Mouse (Mus musculus) intestine, postnatal 0 days (tissue): ENCODE data around the gene Rpl41. TPM values are rescaled to one million over a fixed set of nuclear protein-coding genes. Genes with fewer than 3 reads are reported as not detected.
"Not testable (repeated sequence)": the region's sequence is repeated elsewhere in the genome, so short reads cannot be mapped to it uniquely, and the experiment has no call there.

Experiments used
- ATAC-seq: fragments of 200-750 bp; cut with Nextera tagmentation; 2 replicates; pipeline ENCODE4 v1.8.0; 2017; ENCODE audit warnings: mild to moderate bottlenecking, moderate TSS enrichment, moderate library complexity
- H3K27ac ChIP-seq: fragments of 300-500 bp; sonication (generic); 2 replicates; pipeline ENCODE4 v1.5.1; 2014; ENCODE audit warnings: mild to moderate bottlenecking, low read depth, low read length, moderate library complexity
- H3K27me3 ChIP-seq: fragments of 300-500 bp; sonication (generic); replicated peaks from 2 replicates; pipeline ENCODE4 v1.6.1; 2014; ENCODE audit warnings: low read length, mixed read lengths; ENCODE audit not compliant: control insufficient read depth, insufficient read depth
- H3K36me3 ChIP-seq: fragments of 300-500 bp; sonication (generic); 2 replicates; pipeline ENCODE4 v1.6.1; 2014; ENCODE audit warnings: mild to moderate bottlenecking, moderate library complexity; ENCODE audit not compliant: control insufficient read depth, insufficient read depth
- H3K4me1 ChIP-seq: fragments of 300-500 bp; sonication (generic); replicated peaks from 2 replicates; pipeline ENCODE4 v1.6.1; 2014; ENCODE audit warnings: antibody characterized with exemption, low read length, mixed read lengths; ENCODE audit not compliant: control insufficient read depth, insufficient read depth
- H3K4me2 ChIP-seq: fragments of 300-500 bp; sonication (generic); replicated peaks from 2 replicates; pipeline ENCODE4 v1.6.1; 2014; ENCODE audit warnings: low read depth, mild to moderate bottlenecking, moderate library complexity
- H3K4me3 ChIP-seq: fragments of 300-500 bp; sonication (generic); 2 replicates; pipeline ENCODE4 v1.5.1; 2014; ENCODE audit warnings: low read depth, low read length
- H3K9ac ChIP-seq: fragments of 300-500 bp; sonication (generic); 2 replicates; pipeline ENCODE4 v1.6.1; 2014; ENCODE audit warnings: mild to moderate bottlenecking, low read depth, low read length
- H3K9me3 ChIP-seq: fragments of 300-500 bp; sonication (generic); 2 replicates; pipeline ENCODE4 v1.6.1; 2016; ENCODE audit warnings: mixed run types; ENCODE audit not compliant: control insufficient read depth
- CTCF ChIP-seq: sonication (generic); IDR thresholded peaks from 2 replicates; pipeline ENCODE4 v1.5.1; 2016; ENCODE audit warnings: low read depth, mild to moderate bottlenecking, control low read depth, antibody characterized with exemption, moderate library complexity
- WGBS: fragments of 180-500 bp; shearing (Covaris S2); extraction: QIAGEN DNeasy Blood & Tissue Kit; methylation state at CpG from one replicate; pipeline ENCODE4 v1.1.7; 2014; 5-methylcytosine and 5-hydroxymethylcytosine counted together
- polyA plus RNA-seq: library from polyadenylated mRNA; unstranded; fragments of >200 nt; fragmentation: Nextera tagmentation; extraction: Ambion mirVana; gene quantifications from 2 replicates; pipeline ENCODE4 v1.2.1, GENCODE M21; 2015

Rpl41 gene
- polyA plus RNA-seq, 1 experiment from 2014 or later, result 2,428 TPM

DNA sequence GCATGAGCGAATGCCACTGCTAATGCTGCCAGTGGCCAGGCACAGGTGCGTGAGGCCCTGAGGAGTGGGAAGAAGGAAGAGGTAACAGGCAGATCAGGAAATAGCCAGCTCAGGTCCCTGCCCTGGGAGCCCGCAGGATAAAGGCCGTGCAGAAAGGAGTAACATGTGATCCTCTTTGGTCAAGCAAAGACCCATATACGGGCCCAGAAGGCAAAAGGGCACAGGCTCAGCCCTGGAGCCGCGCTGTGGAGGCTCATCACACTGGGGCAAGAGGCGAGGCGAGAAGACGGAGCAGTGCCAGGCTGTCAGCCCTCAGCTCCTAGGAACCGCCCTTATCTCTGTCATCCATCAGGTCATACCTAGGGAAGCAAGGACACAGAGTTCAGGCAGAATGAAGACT, 38.8 kb downstream of the Rpl41 start:
- Histone ChIP-seq H3K36me3 (peaks cover 36% of the 10 kb centered on the region), H3K9me3 (no peaks in the 10 kb centered on the region), H3K27me3 (no peaks in the 10 kb centered on the region), H3K4me1 (no peaks in the 10 kb centered on the region), H3K4me2 (no peak overlapping the region), H3K9ac (no peak overlapping the region), H3K4me3 (no peak overlapping the region), H3K27ac (0 out of 2 replicates have a peak overlapping the region, but pooled peaks have one; percentile 8)
- WGBS, result 80% methylated on average over 11 of the region's 11 CpGs
- TF ChIP-seq CTCF, result no peak
- no peak for ATAC-seq

DNA sequence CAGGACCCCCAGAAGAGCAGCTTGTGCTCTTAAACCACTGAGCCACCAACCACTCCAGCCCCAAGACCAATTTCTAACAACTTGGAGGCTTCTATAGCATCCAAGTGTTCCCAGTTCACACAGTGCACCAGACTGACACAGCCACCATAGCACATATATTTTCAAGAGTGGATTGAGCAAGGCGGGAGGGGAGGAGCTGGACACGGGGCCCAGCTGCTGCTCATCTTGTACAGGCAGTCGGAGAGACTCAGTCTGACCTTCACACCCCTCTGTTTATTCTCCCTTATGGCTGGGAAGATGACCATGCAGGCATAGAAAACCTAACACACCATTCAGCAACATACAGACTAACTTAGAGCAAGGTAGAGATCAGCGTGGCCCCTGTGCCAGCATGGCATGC, 39.3 kb downstream of the Rpl41 start:
- no peak for TF ChIP-seq CTCF
- H3K4me1 ChIP-seq, result no peaks in the 10 kb centered on the region; the same call in 1 of the 2 replicates
- no peak overlapping the region for H3K4me2 ChIP-seq
- no peak overlapping the region for H3K9ac ChIP-seq
- H3K36me3 ChIP-seq, result peaks cover 36% of the 10 kb centered on the region
- H3K4me3 ChIP-seq, result no peak overlapping the region
- H3K9me3 ChIP-seq, result no peaks in the 10 kb centered on the region
- no peak for ATAC-seq
- WGBS, result 62% methylated on average over 4 of the region's 4 CpGs
- H3K27me3 ChIP-seq, result no peaks in the 10 kb centered on the region
- H3K27ac ChIP-seq, result peak overlapping the region; percentile 8; the same call in 1 of the 2 replicates

DNA sequence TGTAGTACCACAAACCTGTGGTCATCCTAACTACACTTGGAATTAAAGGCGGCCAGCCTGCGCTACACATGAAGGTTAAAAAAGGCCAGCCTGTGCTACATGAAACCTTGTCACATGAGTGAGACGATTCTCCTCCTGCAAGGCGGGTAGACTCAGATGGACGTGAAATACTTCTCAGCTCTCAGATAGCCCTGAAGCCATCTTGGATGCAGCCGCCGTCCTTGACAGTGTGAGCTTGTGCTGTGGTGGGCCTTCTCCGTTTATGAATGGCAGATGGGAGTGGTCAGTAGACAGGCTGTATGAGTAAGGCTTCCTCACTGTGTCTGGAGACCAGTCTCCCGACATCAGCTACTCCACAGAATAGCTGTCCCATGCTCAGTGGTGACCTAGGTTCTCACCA, 39.9 kb downstream of the Rpl41 start:
- Histone ChIP-seq H3K4me3 (no peak overlapping the region), H3K27ac (no peak overlapping the region), H3K9ac (no peak overlapping the region), H3K4me2 (no peak overlapping the region), H3K4me1 (no peaks in the 10 kb centered on the region; the same call in 1 of the 2 replicates), H3K27me3 (no peaks in the 10 kb centered on the region), H3K36me3 (peaks cover 36% of the 10 kb centered on the region), H3K9me3 (no peaks in the 10 kb centered on the region)
- ATAC-seq, result no peak
- WGBS, result 87% methylated on average over 9 of the region's 9 CpGs
- TF ChIP-seq CTCF, result no peak

DNA sequence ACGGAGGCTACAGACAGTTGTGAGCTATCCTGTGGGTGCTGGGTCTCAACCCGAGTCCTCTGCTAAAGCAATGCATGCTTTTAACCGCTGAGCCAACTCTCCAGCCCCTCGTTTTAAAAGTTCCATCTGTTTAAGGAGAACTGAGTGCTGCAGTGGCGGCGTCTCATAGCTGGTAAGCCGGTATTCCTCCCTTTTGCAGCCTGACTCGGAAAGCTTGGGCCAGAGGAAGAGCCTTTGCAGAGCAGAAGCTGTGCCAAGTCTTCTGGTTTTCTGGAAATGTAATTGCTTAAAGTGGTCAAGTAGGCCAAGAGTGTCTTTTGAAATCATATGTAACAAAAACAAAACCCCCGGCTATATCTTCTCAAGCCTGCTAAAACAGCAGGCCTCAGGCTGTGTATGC, 40.8 kb downstream of the Rpl41 start:
- no peaks in the 10 kb centered on the region for H3K9me3 ChIP-seq
- ATAC-seq, result no peak
- H3K27me3 ChIP-seq, result no peaks in the 10 kb centered on the region
- H3K4me3 ChIP-seq, result no peak overlapping the region
- no peak for TF ChIP-seq CTCF
- WGBS, result 66% methylated on average over 9 of the region's 9 CpGs
- no peaks in the 10 kb centered on the region; the same call in 1 of the 2 replicates for H3K4me1 ChIP-seq
- no peak overlapping the region for H3K9ac ChIP-seq
- H3K4me2 ChIP-seq, result no peak overlapping the region
- peaks cover 29% of the 10 kb centered on the region for H3K36me3 ChIP-seq
- H3K27ac ChIP-seq, result no peak overlapping the region

DNA sequence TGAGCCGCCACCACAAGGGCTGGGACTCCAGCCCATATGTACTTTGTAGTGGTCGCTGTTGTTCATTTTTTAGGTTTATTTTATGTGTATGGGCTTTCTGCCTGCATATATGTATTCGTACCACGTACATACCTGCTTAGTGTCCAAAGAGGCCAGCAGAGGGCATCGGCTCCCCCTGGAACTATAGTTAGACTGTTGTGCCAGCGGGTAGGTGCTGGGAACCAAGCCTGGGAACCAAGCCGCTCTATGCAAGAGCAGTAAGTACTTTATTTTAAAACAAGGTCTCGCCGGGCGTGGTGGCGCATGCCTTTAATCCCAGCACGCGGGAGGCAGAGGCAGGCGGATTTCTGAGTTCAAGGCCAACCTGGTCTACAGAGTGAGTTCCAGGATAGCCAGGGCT, 43.1 kb downstream of the Rpl41 start:
- no peaks in the 10 kb centered on the region for H3K27me3 ChIP-seq
- H3K4me3 ChIP-seq, result no peak overlapping the region
- ATAC-seq, result no peak
- H3K9ac ChIP-seq, result no peak overlapping the region
- H3K4me2 ChIP-seq, result no peak overlapping the region
- H3K4me1 ChIP-seq, result no peaks in the 10 kb centered on the region; the same call in 1 of the 2 replicates
- 98% methylated on average over 14 of the region's 14 CpGs for WGBS
- H3K36me3 ChIP-seq, result 0 out of 2 replicates have a peak, but pooled peaks cover 8% of the 10 kb centered on the region
- TF ChIP-seq CTCF, result peak; percentile 37
- H3K9me3 ChIP-seq, result no peaks in the 10 kb centered on the region
- no peak overlapping the region for H3K27ac ChIP-seq

DNA sequence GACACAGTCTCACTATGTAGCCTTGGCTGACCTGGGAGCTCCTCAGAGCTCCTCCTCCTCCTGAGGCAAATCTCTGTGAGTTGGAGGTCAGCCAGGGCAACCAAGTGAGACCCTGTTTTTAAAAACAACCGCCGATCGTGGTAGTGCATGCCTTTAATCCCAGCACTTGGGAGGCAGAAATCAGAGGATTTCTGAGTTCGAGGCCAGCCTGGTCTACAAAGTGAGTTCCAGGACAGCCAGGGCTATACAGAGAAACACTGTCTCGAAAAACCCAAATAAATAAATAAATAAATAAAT, 43.8 kb downstream of the Rpl41 start:
- H3K4me1 ChIP-seq, H3K27ac ChIP-seq, H3K36me3 ChIP-seq, H3K9ac ChIP-seq, ATAC-seq, H3K27me3 ChIP-seq, H3K4me3 ChIP-seq, H3K4me2 ChIP-seq, H3K9me3 ChIP-seq: not testable (repeated sequence)
- WGBS, result 87% methylated on average over 5 of the region's 5 CpGs
